Mouse (Mus musculus) C2C12 (cell line): ENCODE data around the gene Tenm4. TPM values are rescaled to one million over a fixed set of nuclear protein-coding genes. Genes with fewer than 3 reads are reported as not detected.

Experiments
- H3K27me3 ChIP-seq: one replicate; pipeline ENCODE4 v1.6.1; 2011; ENCODE audit not compliant: control insufficient read depth, insufficient read depth, insufficient read length
- H3K36me3 ChIP-seq: one replicate; pipeline ENCODE4 v1.6.1; 2011; ENCODE audit not compliant: control insufficient read depth, insufficient read depth
- H3K4me3 ChIP-seq: one replicate; pipeline ENCODE4 v1.5.1; 2011; ENCODE audit warnings: mild to moderate bottlenecking, control low read depth; ENCODE audit not compliant: poor library complexity, insufficient read depth, severe bottlenecking
- H3K79me2 ChIP-seq: one replicate; pipeline ENCODE4 v1.6.1; 2011; ENCODE audit not compliant: control insufficient read depth, insufficient read depth
- H3K79me3 ChIP-seq: one replicate; pipeline ENCODE4 v1.6.1; 2011; ENCODE audit warnings: low read depth, control low read depth
- H3ac ChIP-seq: one replicate; pipeline ENCODE3; 2011; ENCODE audit warnings: low read depth; ENCODE audit not compliant: control insufficient read depth, insufficient read length
- CEBPB ChIP-seq: IDR thresholded peaks from one replicate; pipeline ENCODE4 v1.6.1; 2011; ENCODE audit warnings: low read depth, mild to moderate bottlenecking, control low read depth, moderate library complexity
- CTCF ChIP-seq: IDR thresholded peaks from one replicate; pipeline ENCODE4 v1.5.1; 2011; ENCODE audit not compliant: control insufficient read depth, insufficient read depth, insufficient read length
- FOSL1 ChIP-seq: IDR thresholded peaks from one replicate; pipeline ENCODE4 v1.8.0; 2011; ENCODE audit warnings: mild to moderate bottlenecking, low read length; ENCODE audit not compliant: poor library complexity, insufficient read depth, severe bottlenecking
- MAX ChIP-seq: IDR thresholded peaks from one replicate; pipeline ENCODE4 v1.6.1; 2011; ENCODE audit warnings: mild to moderate bottlenecking, control low read depth
- MYOD1 ChIP-seq: IDR thresholded peaks from one replicate; pipeline ENCODE4 v1.6.1; 2011; ENCODE audit warnings: low read depth; ENCODE audit not compliant: control insufficient read depth, insufficient read length
- MYOG ChIP-seq: IDR thresholded peaks from one replicate; pipeline ENCODE4 v1.6.1; 2011; ENCODE audit not compliant: control insufficient read depth, insufficient read length; ENCODE audit errors: extremely low read depth
- USF1 ChIP-seq: IDR thresholded peaks from one replicate; pipeline ENCODE4 v1.6.1; 2011; ENCODE audit warnings: low read depth, mild to moderate bottlenecking, control low read depth, moderate library complexity
- polyA plus RNA-seq: library from polyadenylated mRNA; unstranded; fragments of >200 nt; fragmentation: generic; extraction: Trizol; gene quantifications from one replicate; pipeline ENCODE4 v1.2.1, GENCODE M21; 2012; ENCODE audit warnings: missing spikeins

Tenm4 gene
- polyA plus RNA-seq, 1 experiment: 0.71 TPM

GRCm38 (mm10) chr7:96154025-96154424, 17.0 kb upstream of the Tenm4 start:
- TF ChIP-seq FOSL1 (no peak), CTCF (no peak)

GRCm38 (mm10) chr7:96156481-96157255, 14.4 kb upstream of the Tenm4 start:
- no peaks in the 10 kb centered on the region for H3K79me3 ChIP-seq
- TF ChIP-seq CEBPB (no peak), MAX (no peak), FOSL1 (no peak), CTCF (no peak), MYOD1 (no peak), MYOG (no peak), USF1 (no peak)
- no peak overlapping the region for H3ac ChIP-seq
- H3K4me3 ChIP-seq: no peak overlapping the region
- no peaks in the 10 kb centered on the region for H3K36me3 ChIP-seq
- no peaks in the 10 kb centered on the region for H3K27me3 ChIP-seq
- H3K79me2 ChIP-seq: no peaks in the 10 kb centered on the region

More at GRCm38 (mm10) chr7:96154025-96154424, 17.0 kb upstream of the Tenm4 start:
- no peaks in the 10 kb centered on the region for H3K79me3 ChIP-seq
- H3K79me2 ChIP-seq: no peaks in the 10 kb centered on the region
- H3K36me3 ChIP-seq: no peaks in the 10 kb centered on the region
- H3K4me3 ChIP-seq: no peak overlapping the region
- no peak overlapping the region for H3ac ChIP-seq
- H3K27me3 ChIP-seq: no peaks in the 10 kb centered on the region

- H3K4me3 ChIP-seq: no peak overlapping the region
- no peaks in the 10 kb centered on the region for H3K79me2 ChIP-seq
- no peaks in the 10 kb centered on the region for H3K79me3 ChIP-seq
- TF ChIP-seq USF1: no peak
- TF ChIP-seq FOSL1: no peak
- TF ChIP-seq MYOG: no peak
- TF ChIP-seq CTCF: no peak
- TF ChIP-seq CEBPB: no peak
- no peak for TF ChIP-seq MYOD1
- no peak for TF ChIP-seq MAX
- no peaks in the 10 kb centered on the region for H3K36me3 ChIP-seq
- H3ac ChIP-seq: no peak overlapping the region
- no peaks in the 10 kb centered on the region for H3K27me3 ChIP-seq
These were observed 6.9 kb upstream of the Tenm4 start for GRCm38 (mm10) chr7:96164141-96164540.

GRCm38 (mm10) chr7:96168921-96169320, 2.1 kb upstream of the Tenm4 start:
- Histone ChIP-seq H3ac (no peak overlapping the region), H3K79me2 (no peaks in the 10 kb centered on the region), H3K27me3 (no peaks in the 10 kb centered on the region), H3K79me3 (no peaks in the 10 kb centered on the region), H3K36me3 (no peaks in the 10 kb centered on the region), H3K4me3 (no peak overlapping the region)
- TF ChIP-seq MYOG (no peak), CTCF (no peak), FOSL1 (no peak), MYOD1 (no peak), MAX (no peak), USF1 (no peak), CEBPB (no peak)

- Histone ChIP-seq H3K79me2 (no peaks in the 10 kb centered on the region), H3ac (no peak overlapping the region), H3K79me3 (no peaks in the 10 kb centered on the region), H3K27me3 (no peaks in the 10 kb centered on the region), H3K36me3 (no peaks in the 10 kb centered on the region), H3K4me3 (no peak overlapping the region)
- no peak for TF ChIP-seq USF1
- no peak for TF ChIP-seq MYOD1
- no peak for TF ChIP-seq CEBPB
- no peak for TF ChIP-seq CTCF
- TF ChIP-seq MYOG: no peak
- TF ChIP-seq FOSL1: no peak
- no peak for TF ChIP-seq MAX
These were observed 834 bp downstream of the Tenm4 start for GRCm38 (mm10) chr7:96171596-96172563.
